Mouse (Mus musculus) kidney, adult 2 months (tissue): ENCODE data around the gene Kmt2c. TPM values are rescaled to one million over a fixed set of nuclear protein-coding genes. Genes with fewer than 3 reads are reported as not detected.
A peak's percentile ranks its signal among the peaks of the same experiment; 100 is the strongest.
"Not testable (repeated sequence)": the region's sequence is repeated elsewhere in the genome, so short reads cannot be mapped to it uniquely, and the experiment has no call there.

Source experiments
- DNase-seq: peaks from one replicate; pipeline ENCODE4 v3.0.0; 2021
- H3K27ac ChIP-seq: fragments of 200-500 bp; 2 replicates; pipeline ENCODE4 v1.5.1; 2012; ENCODE audit warnings: low read depth, low read length, control low read depth, inconsistent platforms; ENCODE audit not compliant: insufficient read depth
- H3K27me3 ChIP-seq: fragments of 200-500 bp; replicated peaks from 2 replicates; pipeline ENCODE4 v1.6.1; 2012; ENCODE audit warnings: mild to moderate bottlenecking, moderate library complexity, low read length, inconsistent platforms; ENCODE audit not compliant: control insufficient read depth, insufficient read depth
- H3K36me3 ChIP-seq: fragments of 200-500 bp; 2 replicates; pipeline ENCODE4 v1.6.1; 2012; ENCODE audit warnings: mild to moderate bottlenecking, moderate library complexity, low read length, inconsistent platforms; ENCODE audit not compliant: control insufficient read depth, insufficient read depth
- H3K4me1 ChIP-seq: fragments of 200-500 bp; 2 replicates; pipeline ENCODE4 v1.6.1; 2011; ENCODE audit warnings: low read length; ENCODE audit not compliant: control insufficient read depth, insufficient read depth
- H3K4me3 ChIP-seq: fragments of 200-500 bp; 2 replicates; pipeline ENCODE4 v1.5.1; 2011; ENCODE audit warnings: mild to moderate bottlenecking, low read depth, low read length, control low read depth; ENCODE audit not compliant: insufficient read depth
- CTCF ChIP-seq: fragments of 200-500 bp; conservative IDR thresholded peaks from 2 replicates; pipeline ENCODE4 v1.5.1; 2011; ENCODE audit warnings: low read depth, mild to moderate bottlenecking, control low read depth, low read length, moderate library complexity, mixed read lengths; ENCODE audit not compliant: insufficient read depth, insufficient read length
- POLR2A ChIP-seq: fragments of 200-500 bp; IDR thresholded peaks from one replicate; pipeline ENCODE4 v1.6.1; 2011; ENCODE audit warnings: low read depth, low read length, control low read depth
- WGBS: fragments of 180-500 bp; shearing (Covaris S2); methylation state at CpG from one replicate; pipeline ENCODE4 v1.1.7; 2018; 5-methylcytosine and 5-hydroxymethylcytosine counted together
- polyA plus RNA-seq: library from polyadenylated mRNA; depleted of rRNA; stranded (reverse); fragments of >200 nt; gene quantifications from 2 replicates; pipeline ENCODE4 v1.2.3, GENCODE M21; 2012; rRNA removed

Gene Kmt2c
- polyA plus RNA-seq, 1 experiment, result 11.8 TPM

DNA sequence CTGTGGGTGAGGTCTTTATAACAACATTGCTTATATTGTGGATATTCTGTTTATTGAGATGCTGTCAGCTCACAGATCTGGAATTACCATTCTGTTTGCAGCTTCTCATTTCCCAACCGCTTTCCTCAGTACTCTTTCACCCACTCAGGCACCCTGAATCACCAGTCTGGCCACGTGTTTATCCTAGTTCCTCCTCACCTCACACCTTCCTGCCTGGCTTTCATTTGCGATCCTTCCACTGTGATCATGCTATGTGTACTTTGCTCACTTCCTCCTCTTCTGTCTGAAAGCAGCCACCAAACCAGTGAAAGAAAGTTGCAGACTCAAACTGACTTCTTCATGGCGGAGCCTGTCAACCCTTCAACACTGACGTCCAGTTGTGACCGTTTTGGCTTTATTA is 255.5 kb downstream of the Kmt2c start:
- Histone ChIP-seq H3K4me3 (no peak overlapping the region), H3K27ac (0 out of 2 replicates have a peak overlapping the region, but pooled peaks have one; percentile 18), H3K36me3 (peaks cover 2% of the 10 kb centered on the region; the same call in 1 of the 2 replicates), H3K27me3 (no peaks in the 10 kb centered on the region), H3K4me1 (peaks cover 12% of the 10 kb centered on the region; the same call in 1 of the 2 replicates)
- DNase-seq, result peak; percentile 75
- 65% methylated on average over 6 of the region's 6 CpGs for WGBS
- no peak for TF ChIP-seq CTCF
- no peak for TF ChIP-seq POLR2A

- H3K36me3 ChIP-seq, H3K4me3 ChIP-seq, H3K27me3 ChIP-seq: not testable (repeated sequence)
- Histone ChIP-seq H3K4me1 (peaks cover 18% of the 10 kb centered on the region; the same call in 1 of the 2 replicates), H3K27ac (peak overlapping the region; percentile 79)
- 64% methylated on average over 1 of the region's 1 CpGs for WGBS
- peak; percentile 76 for DNase-seq
Measured at GRCm38 (mm10) chr5:25224377-25224776, 274.2 kb downstream of the Kmt2c start.

- DNase-seq, result peak; percentile 93
- Histone ChIP-seq H3K4me3 (peak within 1 kb of the TSS; percentile 69), H3K27ac (peak within 1 kb of the TSS; percentile 79), H3K4me1 (peaks cover 18% of the 10 kb centered on the region; the same call in 1 of the 2 replicates), H3K27me3 (no peaks in the 10 kb centered on the region), H3K36me3 (no peaks in the 10 kb centered on the region)
- 2% methylated on average over 72 of the region's 72 CpGs for WGBS
- TF ChIP-seq CTCF (no peak), POLR2A (no peak)
Measured at GRCm38 (mm10) chr5:25222752-25223702, 275.6 kb downstream of the Kmt2c start, which contains the start of gene E130116L18Rik. E130116L18Rik (minus strand) TSS chr5:25223153.

Other genes with a start within 250 kb of the Kmt2c start
- 0.03 and 0.07 TPM in 2 replicates for gene Cct8l1, start 17.3 kb upstream of the Kmt2c start, polyA plus RNA-seq
- gene Xrcc2, start 207.0 kb upstream of the Kmt2c start, polyA plus RNA-seq, result 2.8 and 3.5 TPM in 2 replicates